Mouse (Mus musculus) adrenal gland, adult 8-10 months (tissue): ENCODE results near the gene Uox. TPM values are rescaled to one million over a fixed set of nuclear protein-coding genes. Genes with fewer than 3 reads are reported as not detected.

Source experiments
- total RNA-seq, 4 experiments: library from RNA; stranded (reverse); gene quantifications; 2 replicates each; pipeline ENCODE4 v1.2.4; 2022

Uox gene
- total RNA-seq, 4 experiments from 2014 or later, result 0.23 to 0.70 TPM; not detected in 2

Other genes starting within 250 kb of the Uox start
- 10 to 100 TPM in 2 of 4 experiments, 1 to 10 TPM in 2; 7.7 to 12.9 (median 10.8) TPM for gene Ssx2ip, start 165.8 kb upstream of the Uox start, total RNA-seq
- gene Ctbs, start 120.6 kb upstream of the Uox start, total RNA-seq, result 10 to 100 TPM in 3 of 4 experiments, 1 to 10 TPM in 1; 10.0 to 15.2 (median 12.8) TPM
- 1 to 10 TPM; 1.2 to 4.7 (median 2.8) TPM for gene Spata1, start 70.7 kb upstream of the Uox start, total RNA-seq
- gene Gng5, start 70.6 kb upstream of the Uox start, total RNA-seq, result 100 to 1,000 TPM; 186 to 235 (median 206) TPM
- gene Rpf1, start 49.0 kb upstream of the Uox start, total RNA-seq, result 10 to 100 TPM; 25.5 to 34.4 (median 31.9) TPM
- not detected for gene Dnase2b, start 45.2 kb downstream of the Uox start, total RNA-seq
- not detected for gene 4930503B20Rik, start 80.9 kb downstream of the Uox start, total RNA-seq
- 1 to 10 TPM in 1 of 4 experiments, under 1 TPM in 3; 0.42 to 1.3 (median 0.68) TPM for gene Samd13, start 115.2 kb downstream of the Uox start, total RNA-seq
- gene Prkacb, start 242.6 kb downstream of the Uox start, total RNA-seq, result 100 to 1,000 TPM; 126 to 155 (median 139) TPM